Mouse (Mus musculus) right cerebral cortex, postnatal 36 days (tissue): ENCODE data around the gene Pidd1.
"Not testable (repeated sequence)": the region's sequence is repeated elsewhere in the genome, so short reads cannot be mapped to it uniquely, and the experiment has no call there.

ENCODE experiments used
- DNase-seq, 2 experiments: peaks; one replicate each; pipeline ENCODE4 v3.0.0; 2022; ENCODE audit warnings: low spot score in 2 of 2, mixed read lengths in 1 of 2

The Pidd1 gene

DNA sequence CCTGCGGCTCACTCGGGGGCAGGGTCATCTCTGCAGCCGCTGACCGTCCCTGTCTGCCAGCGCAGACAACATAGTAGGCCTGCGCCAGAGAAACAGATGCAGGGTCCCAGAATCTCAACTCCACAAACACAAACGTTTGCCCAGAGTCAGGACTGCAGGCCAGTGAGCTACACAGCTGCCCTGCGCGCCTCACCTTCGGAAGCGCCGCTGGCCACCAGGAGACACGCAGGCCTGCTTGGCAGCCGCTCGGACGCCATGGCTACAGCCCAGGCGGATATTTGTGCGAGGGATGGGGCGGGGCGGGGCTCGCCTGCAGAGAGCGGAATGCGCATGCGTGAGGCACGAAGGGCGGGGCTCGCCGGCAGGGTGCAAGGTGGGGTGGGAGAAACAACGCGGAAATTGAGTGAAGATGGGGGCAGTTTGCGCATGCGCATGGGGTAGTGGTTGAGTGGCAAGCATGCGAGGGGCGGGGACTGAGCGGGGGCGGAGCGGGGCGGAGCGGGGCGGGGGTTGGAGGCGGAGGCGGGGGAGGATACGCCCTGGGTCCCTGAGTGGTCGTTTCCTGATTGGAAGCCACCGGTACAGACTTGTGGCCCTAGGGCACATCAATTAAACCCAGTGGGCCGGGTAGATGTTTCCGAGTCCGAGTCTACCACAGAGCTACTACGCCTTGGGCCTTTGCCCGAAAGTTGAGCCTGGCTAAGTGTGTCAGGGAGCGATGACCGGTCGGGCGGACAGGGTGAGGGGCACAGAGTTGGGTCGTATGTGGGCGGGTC lies 29.8 kb downstream of the Pidd1 start, which contains the start of gene Gatd1:
Gatd1 (minus strand) TSS at position 328 of the 776 bp plus-strand sequence.
- DNase-seq: peak; percentile 96 to 97

DNA sequence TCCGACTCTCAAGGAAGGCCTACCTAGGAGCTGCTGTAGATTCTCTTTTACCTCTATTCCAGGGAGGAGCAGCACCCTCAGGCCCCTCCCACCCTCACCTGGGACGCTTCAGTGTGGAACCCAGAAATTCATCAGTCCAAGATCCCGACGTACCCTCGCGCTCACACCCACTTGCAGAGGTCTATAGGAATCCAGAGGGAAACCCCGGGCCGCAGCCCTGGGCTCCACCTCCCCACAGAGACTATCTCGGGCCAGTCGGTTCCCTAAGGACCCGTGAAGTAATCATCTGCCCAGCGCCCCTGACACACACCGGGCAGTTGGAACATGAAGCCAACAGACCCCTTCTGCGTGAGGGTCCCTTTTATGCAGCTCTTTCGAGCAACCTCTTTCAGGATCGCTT lies 30.5 kb downstream of the Pidd1 start:
- no peak for DNase-seq

DNA sequence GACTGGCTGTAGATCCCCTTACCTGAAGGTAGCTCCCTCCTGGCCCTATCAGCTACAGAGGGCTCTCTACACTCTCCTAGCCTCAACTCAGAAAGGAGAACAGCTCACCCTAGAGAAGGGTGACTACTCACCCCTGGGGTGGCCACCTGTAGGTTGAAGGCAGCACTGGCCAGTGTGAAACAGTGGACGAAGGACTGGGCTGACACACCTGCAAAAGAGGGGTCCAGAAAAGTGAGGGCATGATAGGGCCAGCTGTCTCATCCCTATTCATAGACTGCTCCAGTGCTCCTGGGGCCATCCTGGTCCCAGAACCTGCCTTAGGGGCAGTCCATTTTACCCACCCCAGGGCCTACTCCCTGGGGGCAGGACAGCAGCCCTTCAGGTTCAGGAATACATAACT lies 32.2 kb downstream of the Pidd1 start:
- DNase-seq: no peak

DNA sequence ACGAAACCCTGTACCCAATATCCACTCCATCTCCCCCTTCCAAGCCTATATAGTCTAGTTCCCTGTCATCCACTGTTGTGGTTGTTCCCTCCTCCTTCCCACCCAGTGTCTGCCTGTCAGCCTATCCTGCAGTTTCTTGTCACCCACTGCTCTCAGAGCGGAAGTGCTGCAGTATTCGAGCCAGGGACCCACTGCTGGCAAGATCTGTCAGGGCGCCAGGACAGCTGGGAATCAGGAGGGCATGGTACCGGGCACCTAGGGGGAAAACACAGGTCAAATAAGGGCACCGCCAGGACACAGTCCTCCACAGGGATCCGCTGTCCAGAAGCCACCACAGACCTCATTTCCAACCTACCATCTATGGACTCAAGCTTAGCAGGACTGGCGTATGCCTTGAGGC lies 33.2 kb downstream of the Pidd1 start:
- DNase-seq: no peak

DNA sequence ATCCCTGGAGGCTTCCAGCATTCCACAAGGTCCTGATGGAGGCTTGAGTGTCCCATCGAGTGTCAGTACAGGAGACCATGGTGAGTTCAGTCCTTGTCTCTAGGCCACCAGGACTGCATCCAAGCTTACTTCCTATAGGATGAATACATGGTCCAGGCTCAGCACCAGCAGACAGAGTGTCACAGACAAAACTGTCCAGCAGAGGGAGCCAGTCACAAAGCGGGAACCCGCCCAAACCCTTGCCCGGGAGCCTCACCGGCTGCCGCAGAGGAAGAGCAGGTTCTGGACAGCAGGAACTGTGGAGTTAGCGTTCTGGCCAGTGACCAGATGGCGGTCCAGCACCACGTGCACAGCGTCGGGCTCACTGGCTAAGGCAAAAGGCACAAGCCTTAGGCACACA lies 35.0 kb downstream of the Pidd1 start:
- DNase-seq: peak; percentile 69 to 73

DNA sequence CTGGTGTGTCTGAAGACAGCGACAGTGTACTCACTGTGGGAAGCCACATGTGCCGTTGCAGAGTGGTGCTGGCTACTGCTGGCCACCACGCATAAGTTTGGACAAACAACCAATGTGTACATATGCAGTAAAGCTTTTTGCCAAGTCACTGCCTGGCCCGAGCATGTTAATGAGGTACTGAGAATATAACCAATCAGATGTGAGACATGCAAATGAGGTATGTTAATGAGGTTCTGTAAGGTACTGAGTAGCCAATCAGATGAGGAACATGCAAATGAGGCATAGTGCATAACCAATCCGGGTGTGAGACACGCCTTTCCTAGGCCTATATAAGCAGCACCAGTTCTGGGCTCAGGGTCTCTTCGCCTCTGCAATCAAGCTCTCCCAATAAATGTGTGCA lies 36.2 kb downstream of the Pidd1 start:
- DNase-seq: not testable (repeated sequence)

DNA sequence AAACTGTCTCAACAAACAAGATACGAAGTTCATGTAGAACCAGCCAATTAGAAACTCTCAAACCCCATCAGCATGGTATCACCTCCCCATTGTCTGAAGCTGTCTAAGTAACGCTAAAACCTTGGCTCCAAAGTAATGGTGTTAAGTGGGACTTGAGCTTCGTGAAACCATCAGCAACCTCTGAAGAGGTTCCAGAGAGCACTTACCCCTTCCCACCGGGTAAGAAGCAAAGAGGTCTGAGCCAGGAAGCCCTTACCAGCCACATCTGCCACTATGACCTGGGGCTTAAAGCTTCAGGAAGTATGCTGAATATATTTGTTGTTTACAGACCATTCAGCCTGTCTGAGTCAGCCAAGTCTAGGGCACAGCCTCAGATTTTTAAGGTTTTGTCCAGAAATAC lies 38.4 kb downstream of the Pidd1 start:
- DNase-seq: no peak

DNA sequence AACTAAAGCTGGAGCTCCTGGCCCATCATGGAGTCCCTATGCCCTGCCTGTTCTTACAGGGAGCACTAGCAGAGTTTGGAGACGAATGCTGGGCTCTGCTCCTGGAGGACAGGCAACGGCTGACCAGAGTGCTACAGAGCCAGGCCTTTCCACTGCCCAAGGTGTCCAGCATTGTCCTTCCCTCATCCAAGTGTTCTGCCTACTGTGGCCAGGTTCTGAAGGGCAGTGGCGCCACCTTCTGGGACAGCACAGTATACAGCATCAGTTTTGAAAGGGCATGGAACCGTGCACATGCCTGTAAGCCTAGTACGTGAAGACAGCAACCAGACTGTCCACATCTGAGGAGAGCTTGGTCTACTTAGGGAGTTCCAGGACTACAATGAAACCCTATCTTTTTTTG lies 40.5 kb downstream of the Pidd1 start:
- DNase-seq: no peak

DNA sequence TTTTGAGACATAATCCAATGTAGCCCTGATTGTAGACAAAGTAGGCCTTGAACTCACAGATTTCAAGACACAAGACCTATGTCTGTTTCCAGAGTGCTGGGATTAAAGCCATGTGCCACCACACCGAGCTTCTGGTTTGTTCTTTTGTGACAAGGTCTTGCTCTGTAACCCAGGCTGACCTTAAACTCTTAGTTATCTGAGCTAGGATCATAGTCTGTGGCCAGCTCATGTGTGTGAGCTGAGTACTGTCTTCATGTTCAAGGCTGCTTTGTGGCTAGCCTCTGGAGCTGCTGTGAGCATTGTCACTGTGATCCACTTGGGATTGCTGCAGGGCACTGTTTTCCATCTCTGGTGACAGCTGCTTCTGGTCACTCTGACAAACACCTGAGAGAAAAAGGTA lies 48.5 kb downstream of the Pidd1 start:
- DNase-seq: no peak

DNA sequence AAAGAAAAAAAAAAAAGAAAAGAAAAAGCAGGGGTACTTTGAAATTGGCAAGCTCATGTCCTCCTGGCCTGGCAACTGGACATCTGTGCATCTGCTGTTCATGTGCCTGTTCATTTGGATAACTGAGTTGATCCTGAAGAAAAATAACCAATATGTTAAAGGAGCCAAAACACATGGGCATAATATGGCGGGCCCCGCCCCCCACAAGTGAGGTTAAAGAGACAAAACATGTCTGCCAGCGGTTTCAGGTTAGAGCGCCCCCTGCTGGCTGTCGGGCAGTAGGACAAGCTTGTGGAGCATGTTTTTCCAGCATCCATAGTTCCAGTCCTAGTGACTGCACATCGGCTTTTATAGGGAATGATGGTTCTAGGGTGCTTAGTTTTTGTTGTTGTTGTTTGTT lies 49.1 kb downstream of the Pidd1 start:
- no peak for DNase-seq

DNA sequence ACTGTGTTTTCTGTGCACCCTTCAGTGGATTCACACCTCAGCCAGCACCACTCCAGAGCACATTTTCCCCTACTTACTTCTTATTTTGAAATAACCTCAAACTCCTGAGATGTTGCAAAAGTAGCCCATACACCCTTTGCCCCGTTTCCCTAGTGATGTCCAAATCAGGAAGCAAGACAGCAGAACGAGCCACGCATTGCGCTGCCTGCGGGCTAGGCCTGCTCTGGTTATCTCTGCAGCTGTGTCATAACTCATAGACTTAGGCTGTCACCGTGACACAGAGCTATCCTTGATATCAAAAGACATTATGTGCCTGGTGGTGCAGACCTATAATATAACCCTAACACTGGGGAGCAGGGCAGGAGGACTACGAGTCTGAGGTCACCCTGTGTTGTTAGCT lies 49.7 kb downstream of the Pidd1 start:
- no peak for DNase-seq

DNA sequence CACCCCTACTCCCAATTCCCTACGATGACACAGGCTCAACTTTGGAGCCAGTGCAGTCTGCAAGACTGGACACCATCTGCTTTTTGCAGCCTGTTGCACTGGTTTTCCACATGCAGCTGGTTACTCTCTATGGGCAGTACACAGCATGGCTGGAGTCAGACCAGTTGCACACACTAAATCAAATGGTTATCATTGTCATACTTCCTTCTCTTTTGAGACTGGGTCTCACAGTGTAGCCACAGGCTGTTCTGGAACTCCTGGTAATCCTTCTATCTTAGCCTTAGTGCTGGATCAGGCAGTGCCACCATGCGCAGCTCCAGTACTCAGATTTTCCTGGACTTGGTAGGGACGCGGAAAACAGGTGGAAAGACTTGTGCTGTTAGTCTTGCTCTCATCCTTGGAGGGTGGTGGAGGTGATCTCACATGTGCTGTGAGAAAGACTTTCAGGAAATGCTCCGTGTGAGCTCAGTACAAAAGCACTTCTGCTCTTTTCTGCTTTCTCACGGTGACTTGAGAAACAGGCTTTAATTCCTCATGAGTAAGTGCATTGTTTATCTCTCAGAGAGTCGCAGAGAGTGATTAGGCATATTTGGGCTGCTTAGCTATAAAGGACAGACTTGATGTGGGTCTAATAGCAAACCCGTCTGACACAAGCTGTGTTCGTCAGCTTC lies 51.1 kb downstream of the Pidd1 start:
- DNase-seq: no peak

DNA sequence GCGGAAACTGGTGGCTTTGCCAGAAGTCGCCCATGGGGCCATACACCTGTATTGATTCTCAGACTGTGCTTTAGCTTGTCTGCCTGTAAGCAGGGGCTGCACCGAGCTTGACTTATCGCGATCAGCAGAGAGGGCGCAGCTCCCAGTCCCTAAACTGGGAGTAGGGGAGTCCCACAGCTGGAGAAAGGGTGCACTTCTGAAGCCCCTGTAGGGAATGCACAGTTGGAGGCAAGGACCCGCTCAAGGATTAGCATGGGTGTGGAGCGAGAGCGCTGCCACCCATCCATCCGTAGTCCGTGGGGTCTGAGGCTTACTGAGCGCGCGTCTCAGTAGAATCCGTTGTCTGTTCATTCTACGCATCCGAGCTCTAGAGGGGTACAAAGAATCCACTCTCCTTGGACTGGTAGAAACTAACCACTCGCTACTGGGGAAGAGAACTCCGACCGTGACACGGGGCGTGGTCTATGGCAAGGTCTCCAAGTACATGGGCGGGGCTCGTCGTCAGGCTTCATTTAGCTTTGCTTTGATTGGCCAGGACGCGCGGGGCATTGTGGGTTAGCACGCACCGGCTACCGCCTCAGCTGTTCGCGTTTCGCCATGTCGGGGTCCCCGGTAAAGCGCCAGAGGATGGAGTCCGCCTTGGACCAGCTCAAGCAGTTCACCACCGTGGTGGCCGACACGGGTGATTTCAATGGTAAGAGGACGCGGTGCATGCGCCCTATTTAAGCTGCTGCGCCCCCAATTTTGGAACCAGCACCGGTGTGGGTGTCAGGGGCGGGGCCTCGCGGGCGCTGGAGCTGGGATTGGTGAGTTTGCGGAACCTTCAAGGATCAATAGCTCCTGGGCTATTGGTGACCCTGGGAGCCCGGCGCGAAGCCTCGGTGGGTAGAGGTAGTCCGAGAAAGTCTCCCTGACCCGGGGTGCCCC lies 51.9 kb downstream of the Pidd1 start, which contains the start of gene Taldo1:
Taldo1 (plus strand) TSS at position 575 of the 927 bp plus-strand sequence.
- peak; percentile 94 to 96 for DNase-seq

DNA sequence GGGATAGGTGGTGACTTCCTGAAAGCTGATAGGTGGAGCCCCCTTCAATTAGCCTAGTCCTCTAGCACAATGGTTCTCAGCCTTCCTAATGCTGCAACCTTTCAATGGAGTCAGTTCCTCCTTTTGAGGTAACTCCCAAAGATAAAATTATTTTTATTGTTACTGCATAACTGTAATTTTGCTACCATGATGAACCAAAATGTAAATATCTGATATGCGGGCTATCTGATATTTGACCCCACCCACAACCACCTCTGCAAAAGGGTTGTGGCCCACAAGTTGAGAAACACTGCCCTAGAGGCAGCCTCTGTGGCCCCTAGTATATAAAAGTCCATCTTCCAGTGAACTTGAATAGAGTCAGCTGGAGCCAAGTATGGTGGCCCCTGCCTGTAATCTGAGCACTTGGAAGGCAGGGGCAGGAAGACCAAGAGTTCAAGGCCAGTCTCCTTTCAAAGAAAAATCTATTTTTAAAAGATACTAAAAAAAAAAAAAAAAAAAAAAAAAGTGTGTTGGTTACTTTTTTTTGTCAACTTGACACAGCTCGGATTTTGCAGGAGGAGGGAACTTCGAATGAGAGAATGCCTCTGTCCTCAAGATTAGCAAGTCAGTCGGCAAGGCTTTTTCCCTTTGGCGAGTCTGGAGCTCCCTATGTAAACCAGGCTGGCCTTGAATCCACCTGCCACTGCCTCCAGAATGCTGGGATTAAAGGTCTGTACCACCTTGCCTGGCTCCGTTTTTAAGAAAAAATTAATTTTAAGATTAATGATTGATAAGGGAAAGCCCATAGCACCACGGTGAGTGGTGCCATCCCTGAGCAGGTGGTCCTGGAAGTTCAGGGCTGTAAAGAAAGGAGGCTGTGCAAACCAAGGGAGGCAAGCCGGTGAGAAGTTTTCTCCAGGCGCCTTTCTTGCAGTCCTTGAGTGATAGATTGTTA lies 53.2 kb downstream of the Pidd1 start:
- no peak for DNase-seq

DNA sequence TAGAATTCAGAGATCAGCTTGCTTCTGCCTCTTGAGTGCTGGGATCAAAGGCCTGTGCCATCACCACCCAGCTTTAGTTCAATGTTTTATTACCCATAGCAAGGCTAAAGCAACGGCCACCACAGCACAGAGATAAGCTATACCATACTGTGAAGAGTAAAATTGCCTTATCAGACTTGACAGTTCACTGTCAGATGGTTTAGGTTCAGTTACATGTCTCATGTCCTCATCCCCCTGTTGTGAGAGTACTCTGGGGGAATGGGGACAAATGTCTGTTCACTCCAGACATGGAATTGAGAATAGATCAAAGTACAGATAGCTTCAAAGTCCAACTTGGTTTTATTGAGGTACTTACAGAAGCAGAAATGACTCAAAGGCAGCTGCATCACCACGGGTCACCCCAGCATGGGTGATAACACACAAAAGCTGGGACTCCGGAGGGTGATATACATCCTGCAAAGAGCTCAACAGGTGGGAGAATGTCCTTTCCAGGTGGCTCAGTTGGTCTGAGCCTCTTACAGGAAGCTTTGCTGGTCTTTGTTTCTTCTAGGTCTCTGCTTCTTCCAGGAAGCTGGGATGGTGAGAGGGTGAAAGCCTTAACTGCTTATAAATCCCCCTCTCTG lies 55.2 kb downstream of the Pidd1 start:
- no peak for DNase-seq
